Mouse (Mus musculus) neural tube, embryonic 12.5 days (tissue): ENCODE measurements around the gene Kdelr1. TPM values are rescaled to one million over a fixed set of nuclear protein-coding genes. Genes with fewer than 3 reads are reported as not detected.
A peak's percentile ranks its signal among the peaks of the same experiment; 100 is the strongest.

Experiments used
- ATAC-seq: fragments of 200-750 bp; cut with Nextera tagmentation; 2 replicates; pipeline ENCODE4 v1.8.0; 2017; ENCODE audit warnings: low read depth, mild to moderate bottlenecking, moderate TSS enrichment, moderate library complexity; ENCODE audit not compliant: low FRiP score
- H3K27ac ChIP-seq: fragments of 300-500 bp; sonication (generic); 2 replicates; pipeline ENCODE4 v1.5.1; 2016
- H3K27me3 ChIP-seq: fragments of 300-500 bp; sonication (generic); replicated peaks from 2 replicates; pipeline ENCODE4 v1.6.1; 2016; ENCODE audit warnings: mild to moderate bottlenecking
- H3K36me3 ChIP-seq: fragments of 300-500 bp; sonication (generic); 2 replicates; pipeline ENCODE4 v1.6.1; 2016; ENCODE audit warnings: mild to moderate bottlenecking
- H3K4me1 ChIP-seq: fragments of 300-500 bp; sonication (generic); 2 replicates; pipeline ENCODE4 v1.6.1; 2016
- H3K4me2 ChIP-seq: fragments of 300-500 bp; sonication (generic); replicated peaks from 2 replicates; pipeline ENCODE4 v1.6.1; 2016; ENCODE audit warnings: mild to moderate bottlenecking
- H3K4me3 ChIP-seq: fragments of 300-500 bp; sonication (generic); 2 replicates; pipeline ENCODE4 v1.5.1; 2016
- H3K9ac ChIP-seq: fragments of 300-500 bp; sonication (generic); 2 replicates; pipeline ENCODE4 v1.6.1; 2016; ENCODE audit warnings: mild to moderate bottlenecking
- H3K9me3 ChIP-seq: fragments of 300-500 bp; sonication (generic); 2 replicates; pipeline ENCODE4 v1.6.1; 2016; ENCODE audit warnings: mild to moderate bottlenecking
- WGBS: fragments of 180-500 bp; shearing (Covaris S2); methylation state at CpG from one replicate; pipeline ENCODE4 v1.1.7; 2016; 5-methylcytosine and 5-hydroxymethylcytosine counted together
- polyA plus RNA-seq: library from polyadenylated mRNA; unstranded; fragments of >200 nt; fragmentation: Nextera tagmentation; extraction: Ambion mirVana; gene quantifications from 2 replicates; pipeline ENCODE4 v1.2.1, GENCODE M21; 2016

The Kdelr1 gene
- polyA plus RNA-seq, 1 experiment from 2014 or later = 41.8 TPM

- H3K4me2 ChIP-seq = no peak overlapping the region
- ATAC-seq = no peak
- no peaks in the 10 kb centered on the region for H3K9me3 ChIP-seq
- H3K27ac ChIP-seq = no peak overlapping the region
- no peaks in the 10 kb centered on the region for H3K36me3 ChIP-seq
- no peak overlapping the region for H3K9ac ChIP-seq
- H3K4me3 ChIP-seq = no peak overlapping the region
- no peaks in the 10 kb centered on the region for H3K27me3 ChIP-seq
- 62% methylated on average over 5 of the region's 5 CpGs for WGBS
- H3K4me1 ChIP-seq = peaks cover 10% of the 10 kb centered on the region
These were observed 29.0 kb downstream of the Kdelr1 start for GRCm38 (mm10) chr7:45901562-45901961.

DNA sequence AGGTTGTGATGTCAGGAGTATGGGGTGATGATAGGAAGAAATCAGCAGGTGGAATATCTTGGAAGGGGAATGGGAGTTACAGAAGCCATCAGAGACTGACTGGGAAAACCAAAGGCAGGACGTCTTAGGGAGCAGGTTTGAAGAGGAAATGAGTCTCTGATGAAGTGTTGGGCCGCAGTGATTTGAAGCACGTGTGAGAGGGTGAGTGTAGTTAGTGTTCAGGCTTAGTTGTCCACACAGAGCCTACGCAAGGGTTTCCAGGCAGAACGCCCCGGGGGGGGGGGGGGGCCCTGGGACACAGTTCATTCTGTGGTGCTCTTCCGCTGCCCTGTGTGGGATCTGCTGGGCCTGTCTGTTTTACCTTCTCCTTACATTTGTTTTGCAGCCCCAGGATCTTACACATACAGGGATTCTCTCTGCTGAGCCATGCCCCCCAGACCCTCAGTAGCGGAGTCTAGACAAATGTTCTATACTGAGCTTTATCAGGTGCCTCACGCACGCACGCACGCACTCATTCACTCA, 30.0 kb downstream of the Kdelr1 start:
- no peaks in the 10 kb centered on the region for H3K36me3 ChIP-seq
- no peak overlapping the region for H3K4me2 ChIP-seq
- 80% methylated on average over 12 of the region's 12 CpGs for WGBS
- no peaks in the 10 kb centered on the region for H3K27me3 ChIP-seq
- H3K4me3 ChIP-seq = no peak overlapping the region
- no peak for ATAC-seq
- peaks cover 5% of the 10 kb centered on the region for H3K4me1 ChIP-seq
- H3K27ac ChIP-seq = no peak overlapping the region
- H3K9ac ChIP-seq = no peak overlapping the region
- no peaks in the 10 kb centered on the region for H3K9me3 ChIP-seq

DNA sequence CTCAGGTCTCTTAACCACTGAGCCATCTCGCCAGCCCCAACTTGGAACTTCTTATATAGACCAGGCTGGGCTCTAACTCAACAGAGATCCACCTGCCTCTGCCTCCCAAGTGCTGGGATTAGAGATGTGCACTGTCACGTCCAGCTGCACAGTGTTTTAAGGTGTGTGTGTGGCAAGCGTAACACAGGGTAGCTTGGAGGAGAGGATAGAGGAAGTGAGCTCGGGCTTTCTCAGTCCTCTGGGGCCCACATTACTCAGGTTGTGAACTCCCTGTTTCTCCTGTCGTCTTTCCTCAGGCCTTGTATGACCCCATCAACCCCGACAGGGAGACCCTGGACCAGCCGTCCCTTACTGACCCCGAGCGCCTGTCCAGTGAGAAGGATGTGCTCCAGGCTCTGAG, 34.0 kb downstream of the Kdelr1 start:
- 91% methylated on average over 9 of the region's 9 CpGs for WGBS
- Histone ChIP-seq H3K27me3 (no peaks in the 10 kb centered on the region), H3K4me1 (no peaks in the 10 kb centered on the region), H3K4me3 (no peak overlapping the region), H3K9ac (no peak overlapping the region), H3K36me3 (peaks cover 22% of the 10 kb centered on the region), H3K9me3 (no peaks in the 10 kb centered on the region), H3K27ac (no peak overlapping the region), H3K4me2 (no peak overlapping the region)
- ATAC-seq = no peak

DNA sequence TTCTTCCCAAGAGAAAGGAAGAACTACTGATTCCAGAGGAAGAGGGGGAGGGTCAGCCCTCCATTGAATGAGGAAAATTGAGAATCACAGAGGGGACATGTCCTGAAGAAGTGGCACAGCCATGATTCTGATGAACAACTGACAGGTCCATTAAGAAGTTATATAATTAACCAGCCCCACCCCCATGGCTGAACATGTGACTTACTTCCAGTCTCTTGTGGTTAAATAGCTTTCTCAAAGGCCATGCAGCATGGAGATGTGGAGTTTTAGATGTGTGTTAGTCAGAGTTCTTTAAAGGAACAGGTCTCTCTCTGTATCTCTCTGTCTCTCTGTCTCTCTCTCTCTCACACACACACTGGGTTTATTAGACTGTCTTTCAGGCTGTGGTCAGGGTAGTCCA, 35.8 kb downstream of the Kdelr1 start:
- no peak overlapping the region for H3K4me2 ChIP-seq
- no peak for ATAC-seq

DNA sequence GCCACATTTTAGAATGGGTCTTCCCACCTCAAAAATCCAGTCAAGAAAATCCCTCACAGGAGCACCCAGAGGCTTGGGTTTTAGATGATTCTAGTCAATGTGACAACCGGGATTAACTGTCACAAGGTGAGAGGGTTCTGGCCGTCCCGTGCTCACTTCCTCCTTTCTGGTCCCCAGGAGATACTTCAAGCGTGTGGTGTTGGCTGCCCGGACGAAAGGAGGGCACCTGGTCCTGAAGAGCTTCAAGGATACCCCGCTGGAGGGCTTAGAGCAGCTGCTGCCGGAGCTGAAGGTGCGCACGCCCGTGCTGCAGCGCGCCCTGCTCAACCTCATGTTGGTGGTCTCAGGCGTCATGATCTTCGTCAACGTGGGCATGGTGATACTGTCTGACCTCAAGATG, 36.6 kb downstream of the Kdelr1 start:
- H3K36me3 ChIP-seq = peaks cover 22% of the 10 kb centered on the region
- no peaks in the 10 kb centered on the region for H3K9me3 ChIP-seq
- H3K27me3 ChIP-seq = no peaks in the 10 kb centered on the region
- no peak overlapping the region for H3K4me2 ChIP-seq
- no peaks in the 10 kb centered on the region for H3K4me1 ChIP-seq
- no peak for ATAC-seq
- H3K9ac ChIP-seq = no peak overlapping the region
- 96% methylated on average over 16 of the region's 16 CpGs for WGBS
- no peak overlapping the region for H3K4me3 ChIP-seq
- no peak overlapping the region for H3K27ac ChIP-seq

More for the DNA sequence above, 35.8 kb downstream of the Kdelr1 start:
- Histone ChIP-seq H3K9me3 (no peaks in the 10 kb centered on the region), H3K27me3 (no peaks in the 10 kb centered on the region), H3K27ac (no peak overlapping the region), H3K4me1 (no peaks in the 10 kb centered on the region), H3K4me3 (no peak overlapping the region), H3K9ac (no peak overlapping the region), H3K36me3 (peaks cover 22% of the 10 kb centered on the region)

- no peak overlapping the region for H3K27ac ChIP-seq
- no peaks in the 10 kb centered on the region for H3K9me3 ChIP-seq
- H3K36me3 ChIP-seq = peaks cover 20% of the 10 kb centered on the region
- no peaks in the 10 kb centered on the region for H3K27me3 ChIP-seq
- H3K4me2 ChIP-seq = no peak overlapping the region
- WGBS = 88% methylated on average over 6 of the region's 6 CpGs
- no peak overlapping the region for H3K4me3 ChIP-seq
- no peak for ATAC-seq
- H3K9ac ChIP-seq = no peak overlapping the region
- H3K4me1 ChIP-seq = peaks cover 25% of the 10 kb centered on the region
These were observed 41.5 kb downstream of the Kdelr1 start for GRCm38 (mm10) chr7:45914067-45914466.

DNA sequence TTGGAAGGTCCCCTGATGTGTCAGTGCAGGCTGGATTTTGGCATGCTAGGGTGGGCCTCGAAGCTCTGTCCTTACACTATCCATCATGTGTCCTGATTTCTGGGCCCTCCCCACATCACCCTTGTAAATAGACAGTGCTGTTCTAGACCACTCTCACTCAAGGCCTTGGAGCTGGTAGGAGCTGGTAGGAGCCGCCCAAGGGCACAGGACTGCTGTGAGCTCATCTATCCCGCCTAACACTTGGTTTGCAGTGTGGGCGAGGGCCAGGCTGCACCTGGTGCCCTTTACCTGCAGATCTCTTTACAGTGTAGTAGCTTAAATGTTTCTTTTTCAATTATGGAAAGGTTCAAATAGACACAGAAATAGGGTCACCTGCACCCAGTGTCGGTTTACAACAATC, 42.4 kb downstream of the Kdelr1 start:
- ATAC-seq = no peak
- peaks cover 11% of the 10 kb centered on the region for H3K36me3 ChIP-seq
- H3K9me3 ChIP-seq = no peaks in the 10 kb centered on the region
- no peak overlapping the region for H3K4me3 ChIP-seq
- WGBS = 85% methylated on average over 5 of the region's 5 CpGs
- no peak overlapping the region for H3K27ac ChIP-seq
- H3K4me2 ChIP-seq = no peak overlapping the region
- no peaks in the 10 kb centered on the region for H3K27me3 ChIP-seq
- no peak overlapping the region for H3K9ac ChIP-seq
- H3K4me1 ChIP-seq = peaks cover 25% of the 10 kb centered on the region

DNA sequence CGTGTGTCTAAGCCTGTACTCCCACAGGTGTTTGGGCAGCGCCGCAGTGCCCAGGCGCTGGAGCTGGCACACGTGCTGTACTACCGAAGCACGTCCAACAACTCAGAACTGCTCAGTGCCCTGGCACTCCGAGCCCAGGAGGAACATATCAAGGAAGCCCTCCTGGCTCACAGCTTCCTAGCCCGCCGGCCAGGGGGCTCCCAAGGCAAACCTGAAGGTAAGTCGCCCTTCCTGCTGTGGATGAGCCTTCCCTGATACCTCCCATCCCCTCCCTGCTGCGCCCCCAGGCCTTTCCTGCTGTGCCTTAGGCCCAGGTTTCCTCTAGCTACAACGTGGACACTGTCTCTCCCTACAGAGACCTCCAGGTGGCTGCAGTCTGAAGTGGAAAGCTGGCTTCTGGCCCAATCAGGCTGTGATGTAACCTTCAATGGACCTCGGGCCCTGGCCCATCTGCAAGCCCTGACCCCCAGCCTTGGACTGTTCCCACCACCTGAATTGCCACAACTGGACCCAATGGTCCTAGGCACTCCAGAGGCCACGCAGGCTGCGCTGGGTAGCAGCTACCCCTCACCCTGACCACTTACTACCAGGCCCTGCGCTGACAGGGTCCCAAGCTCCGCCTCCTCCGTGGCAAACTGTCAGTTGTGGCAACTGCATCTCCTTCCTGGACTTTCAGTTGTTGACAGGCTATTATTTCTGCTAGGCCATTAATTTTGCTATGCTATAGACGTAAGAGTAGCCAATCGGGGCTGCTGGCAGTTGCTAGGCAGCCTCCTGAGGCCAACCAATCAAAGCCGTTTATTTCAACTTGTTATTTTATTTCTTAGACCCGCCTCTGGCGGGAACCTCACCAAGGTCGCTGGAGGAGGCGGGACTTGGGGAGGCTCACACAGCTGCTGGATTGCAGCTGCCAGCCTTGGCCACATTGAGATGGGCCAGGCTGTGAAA, 43.8 kb downstream of the Kdelr1 start:
- peaks cover 25% of the 10 kb centered on the region for H3K4me1 ChIP-seq
- peak overlapping the region; percentile 53 for H3K4me2 ChIP-seq
- peak overlapping the region; percentile 68 for H3K27ac ChIP-seq
- H3K4me3 ChIP-seq = peak overlapping the region; percentile 19; the same call in 1 of the 2 replicates
- no peaks in the 10 kb centered on the region for H3K27me3 ChIP-seq
- peak overlapping the region; percentile 30 for H3K9ac ChIP-seq
- no peaks in the 10 kb centered on the region for H3K9me3 ChIP-seq
- ATAC-seq = peak; percentile 90
- H3K36me3 ChIP-seq = no peaks in the 10 kb centered on the region; the same call in 1 of the 2 replicates
- WGBS = 38% methylated on average over 26 of the region's 26 CpGs

GRCm38 (mm10) chr7:45917004-45917704, 44.6 kb downstream of the Kdelr1 start:
- WGBS = 31% methylated on average over 13 of the region's 13 CpGs
- Histone ChIP-seq H3K4me2 (peak overlapping the region; percentile 53), H3K9me3 (no peaks in the 10 kb centered on the region), H3K27me3 (no peaks in the 10 kb centered on the region), H3K9ac (peak overlapping the region; percentile 26; the same call in 1 of the 2 replicates), H3K4me3 (peak overlapping the region; percentile 19; the same call in 1 of the 2 replicates), H3K27ac (peak overlapping the region; percentile 68), H3K4me1 (peaks cover 25% of the 10 kb centered on the region), H3K36me3 (no peaks in the 10 kb centered on the region; the same call in 1 of the 2 replicates)
- peak; percentile 1; the same call in 1 of the 2 replicates for ATAC-seq

GRCm38 (mm10) chr7:45917926-45918325, 45.4 kb downstream of the Kdelr1 start:
- Histone ChIP-seq H3K9me3 (no peaks in the 10 kb centered on the region), H3K27me3 (no peaks in the 10 kb centered on the region), H3K36me3 (no peaks in the 10 kb centered on the region; the same call in 1 of the 2 replicates), H3K27ac (no peak overlapping the region), H3K4me2 (peak overlapping the region; percentile 53; the same call in 1 of the 2 replicates), H3K9ac (0 out of 2 replicates have a peak overlapping the region, but pooled peaks have one; percentile 3), H3K4me1 (peaks cover 31% of the 10 kb centered on the region), H3K4me3 (no peak overlapping the region)
- WGBS = 87% methylated on average over 15 of the region's 15 CpGs
- ATAC-seq = no peak

DNA sequence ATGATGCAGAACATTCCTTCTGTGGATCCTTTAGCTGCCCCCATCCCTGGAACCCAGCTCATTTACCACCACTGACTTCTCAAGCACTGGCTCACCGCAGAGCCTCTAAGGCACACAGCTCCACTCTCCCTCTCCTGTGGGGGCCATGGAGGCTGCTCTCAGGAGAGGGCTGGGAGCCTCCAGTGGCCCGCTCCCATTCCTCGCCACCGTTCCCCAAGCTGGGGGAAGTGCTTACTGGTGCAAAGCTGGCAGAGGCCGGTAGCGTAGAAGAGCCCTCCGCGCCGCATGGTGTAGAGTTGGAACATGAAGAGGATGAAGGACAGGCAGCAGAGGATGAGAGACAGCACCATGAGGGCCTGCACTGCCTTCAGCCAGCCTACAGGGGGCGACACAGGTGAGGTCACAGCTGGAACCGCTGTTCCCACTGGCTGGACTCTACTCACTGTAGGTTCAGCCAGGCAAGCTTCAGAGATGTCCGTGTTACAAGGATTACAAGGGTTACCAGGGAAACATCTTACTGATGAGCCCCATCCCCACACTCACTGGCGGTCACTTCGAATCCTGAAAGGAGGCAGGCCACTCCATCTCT, 46.6 kb downstream of the Kdelr1 start:
- no peak overlapping the region for H3K4me3 ChIP-seq
- H3K9ac ChIP-seq = no peak overlapping the region
- no peaks in the 10 kb centered on the region for H3K27me3 ChIP-seq
- H3K36me3 ChIP-seq = no peaks in the 10 kb centered on the region; the same call in 1 of the 2 replicates
- peaks cover 36% of the 10 kb centered on the region for H3K4me1 ChIP-seq
- no peak for ATAC-seq
- WGBS = 70% methylated on average over 14 of the region's 14 CpGs
- H3K9me3 ChIP-seq = no peaks in the 10 kb centered on the region
- no peak overlapping the region for H3K4me2 ChIP-seq
- H3K27ac ChIP-seq = no peak overlapping the region

DNA sequence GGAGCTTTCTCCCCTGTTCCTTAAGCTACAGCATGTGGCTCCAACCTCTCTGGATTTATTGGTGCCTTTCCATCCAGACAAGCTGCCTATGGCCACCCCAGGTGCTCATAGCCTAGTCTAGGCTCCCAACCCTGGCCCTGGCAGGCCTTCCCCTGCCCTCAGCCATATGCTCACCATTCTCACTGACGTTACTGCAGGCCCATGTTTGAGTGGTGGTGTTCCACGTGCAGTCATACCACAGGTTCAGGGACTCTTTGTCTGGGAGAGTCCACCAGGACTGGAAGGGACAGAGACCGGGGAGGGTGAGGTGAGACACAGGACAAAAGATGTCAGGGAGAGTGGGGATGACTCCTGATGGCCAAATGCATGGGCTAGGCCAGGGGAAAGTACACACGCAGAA, 47.2 kb downstream of the Kdelr1 start:
- 78% methylated on average over 4 of the region's 4 CpGs for WGBS
- H3K36me3 ChIP-seq = no peaks in the 10 kb centered on the region
- no peak for ATAC-seq
- H3K9me3 ChIP-seq = no peaks in the 10 kb centered on the region
- H3K27me3 ChIP-seq = no peaks in the 10 kb centered on the region
- H3K4me3 ChIP-seq = no peak overlapping the region
- H3K9ac ChIP-seq = no peak overlapping the region
- no peak overlapping the region for H3K27ac ChIP-seq
- H3K4me1 ChIP-seq = peaks cover 38% of the 10 kb centered on the region
- no peak overlapping the region; the same call in 1 of the 2 replicates for H3K4me2 ChIP-seq
